In the genomic region with DNA sequence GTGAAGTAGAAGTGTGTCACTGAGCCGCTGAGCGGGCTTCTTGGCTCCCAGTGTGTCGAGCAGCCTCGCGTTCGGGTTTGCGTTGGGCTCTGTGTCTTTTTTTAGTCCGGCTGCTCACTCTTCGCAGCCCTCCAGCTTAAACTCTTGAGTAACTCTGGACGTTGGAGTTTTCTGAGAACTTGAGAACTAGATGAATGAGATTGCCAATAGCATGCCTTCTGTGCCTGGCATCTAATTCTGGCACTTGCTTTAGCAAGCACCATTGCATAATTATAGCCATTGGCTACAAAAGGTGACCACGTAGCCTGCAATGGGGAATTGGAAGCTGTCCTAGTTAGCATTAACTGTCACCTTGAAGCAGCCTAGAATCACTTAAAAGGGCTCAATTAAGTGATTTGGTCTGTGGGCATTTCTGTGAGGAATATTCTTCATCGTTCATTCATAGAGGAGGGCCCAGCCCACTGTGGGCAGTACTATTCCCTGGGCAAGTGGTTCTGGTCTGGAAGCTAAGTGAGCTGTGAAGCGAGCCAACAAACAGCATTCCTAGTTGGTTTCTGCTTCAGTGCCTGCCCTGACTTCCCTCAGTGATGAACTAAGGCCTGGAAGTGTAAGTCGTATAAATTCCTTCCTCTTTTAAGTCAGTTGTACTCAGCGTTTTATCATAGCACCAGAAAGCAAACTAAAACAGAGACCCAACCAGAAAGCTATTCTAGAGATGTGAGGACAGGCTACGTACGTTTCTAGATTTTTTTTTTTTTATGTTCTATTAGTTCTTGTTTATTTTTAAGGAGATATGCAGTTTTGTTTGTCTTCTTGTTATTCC, we compare ENCODE assay signal across 9 mouse cellular contexts.
A peak's percentile ranks its signal among the peaks of the same experiment; 100 is the strongest.
DNase-seq lines count a peak whose midpoint lies in the region; ATAC-seq lines count a peak whose summit lies in the region.
"Had no signal": no experiment of that assay in that cellular context is flagged by ENCODE, and none has a peak within 500 bp of the region (broad histone marks: within the 10 kb centered on the region; RNA-seq: fewer than 3 reads in every experiment).

No protein-coding gene starts in this region.

- no peak overlapping the region for H3K9ac ChIP-seq in heart, embryonic 11.5 days (ENCODE audit: low read depth, low read length)
- H3K9ac ChIP-seq in hindbrain, embryonic 13.5 days, result no peak overlapping the region
- H3K9ac ChIP-seq in midbrain, embryonic 16.5 days (ENCODE audit: low read depth, low read length), result no peak overlapping the region

- no peaks in the 10 kb centered on the region for H3K9me3 ChIP-seq in heart, embryonic 11.5 days (replicated peaks; ENCODE audit: control insufficient read depth, low read length)
- H3K9me3 ChIP-seq in hindbrain, embryonic 13.5 days, result no peaks in the 10 kb centered on the region
- no peaks in the 10 kb centered on the region for H3K9me3 ChIP-seq in midbrain, embryonic 16.5 days (replicated peaks; ENCODE audit: control insufficient read depth, low read length, poor library complexity, severe bottlenecking)
- H3K9me3 ChIP-seq: G1E had no signal

- H3K36me3 ChIP-seq in heart, embryonic 11.5 days (ENCODE audit: control insufficient read depth, insufficient read depth, low read length), result no peaks in the 10 kb centered on the region
- H3K36me3 ChIP-seq in hindbrain, embryonic 13.5 days, result no peaks in the 10 kb centered on the region
- no peaks in the 10 kb centered on the region for H3K36me3 ChIP-seq in midbrain, embryonic 16.5 days (ENCODE audit: control insufficient read depth, insufficient read depth, low read length)

- H3K4me1 ChIP-seq in heart, embryonic 11.5 days (ENCODE audit: control insufficient read depth, insufficient read depth, low read length), result peaks cover 37% of the 10 kb centered on the region
- H3K4me1 ChIP-seq in hindbrain, embryonic 13.5 days (replicated peaks), result peaks cover 14% of the 10 kb centered on the region
- H3K4me1 ChIP-seq in midbrain, embryonic 16.5 days (ENCODE audit: control insufficient read depth, insufficient read depth, low read length), result no peaks in the 10 kb centered on the region

- H3K27ac ChIP-seq in heart, embryonic 11.5 days (ENCODE audit: low read depth, low read length), result peak overlapping the region; percentile 13; the same call in 1 of the 2 replicates
- no peak overlapping the region for H3K27ac ChIP-seq in hindbrain, embryonic 13.5 days
- H3K27ac ChIP-seq in midbrain, embryonic 16.5 days (ENCODE audit: low read length), result no peak overlapping the region

- no peak overlapping the region for H3K4me2 ChIP-seq in heart, embryonic 11.5 days
- no peak overlapping the region for H3K4me2 ChIP-seq in hindbrain, embryonic 13.5 days
- no peak overlapping the region for H3K4me2 ChIP-seq in midbrain, embryonic 16.5 days (ENCODE audit: low read length)

- ATAC-seq in common myeloid progenitor, adult 5-6 weeks (replicated peaks; ENCODE audit: low read depth, poor library complexity, severe bottlenecking), result 0 out of 2 replicates have a peak, but pooled peaks have one; percentile 10
- no peak for ATAC-seq in heart, embryonic 11.5 days (replicated peaks; ENCODE audit: insufficient number of reproducible peaks, low FRiP score, low TSS enrichment)
- peak; percentile 28; the same call in 1 of the 2 replicates for ATAC-seq in monocyte, adult 5-6 weeks (replicated peaks; ENCODE audit: insufficient number of reproducible peaks, low FRiP score, low TSS enrichment, poor library complexity, severe bottlenecking)
- ATAC-seq in hindbrain, embryonic 13.5 days (ENCODE audit: low FRiP score), result no peak
- no peak for ATAC-seq in midbrain, embryonic 16.5 days

- DNase-seq in kidney, adult 9 months, result peak; percentile 64
- DNase-seq in kidney, postnatal 4 days, result no peak
- DNase-seq: cerebellum, adult 18-20 months had no signal

- H3K4me3 ChIP-seq in heart, embryonic 11.5 days (ENCODE audit: low read depth, low read length), result no peak overlapping the region
- H3K4me3 ChIP-seq in hindbrain, embryonic 13.5 days, result no peak overlapping the region
- no peak overlapping the region for H3K4me3 ChIP-seq in midbrain, embryonic 16.5 days (ENCODE audit: low read depth, low read length)

- 71% methylated on average over 17 of the region's 17 CpGs for WGBS in heart, embryonic 11.5 days (ENCODE audit: insufficient replicate concordance)
- 95% methylated on average over 17 of the region's 17 CpGs for WGBS in hindbrain, embryonic 13.5 days
- whole genome bisulfite sequencing in midbrain, embryonic 16.5 days, result 92% methylated on average over 17 of the region's 17 CpGs

- H3K27me3 ChIP-seq in heart, embryonic 11.5 days (ENCODE audit: control insufficient read depth, insufficient read depth, low read length), result no peaks in the 10 kb centered on the region
- H3K27me3 ChIP-seq in hindbrain, embryonic 13.5 days, result no peaks in the 10 kb centered on the region
- no peaks in the 10 kb centered on the region for H3K27me3 ChIP-seq in midbrain, embryonic 16.5 days (ENCODE audit: control insufficient read depth, insufficient read depth, low read depth, low read length)

Comparison
In these comparisons a context has a peak if more than half of its experiments do, and no peak if none do; other contexts are left out.
1. ATAC-seq: peak in common myeloid progenitor, adult 5-6 weeks (single experiment) and monocyte, adult 5-6 weeks (single experiment); none in heart, embryonic 11.5 days (single experiment), hindbrain, embryonic 13.5 days (single experiment) and midbrain, embryonic 16.5 days (single experiment).